Mouse (Mus musculus): ENCODE data around the gene Srprb. TPM values are rescaled to one million over a fixed set of nuclear protein-coding genes. Genes with fewer than 3 reads are reported as not detected.
A peak's percentile ranks its signal among the peaks of the same experiment; 100 is the strongest.

Gene Srprb
- polyA plus RNA-seq (2012; rRNA removed) = 73.0 and 91.0 TPM in 2 replicates
- 66.6 and 67.4 TPM in 2 replicates for polyA plus RNA-seq (2014; fragmentation: Nextera tagmentation; extraction: Ambion mirVana)

DNA sequence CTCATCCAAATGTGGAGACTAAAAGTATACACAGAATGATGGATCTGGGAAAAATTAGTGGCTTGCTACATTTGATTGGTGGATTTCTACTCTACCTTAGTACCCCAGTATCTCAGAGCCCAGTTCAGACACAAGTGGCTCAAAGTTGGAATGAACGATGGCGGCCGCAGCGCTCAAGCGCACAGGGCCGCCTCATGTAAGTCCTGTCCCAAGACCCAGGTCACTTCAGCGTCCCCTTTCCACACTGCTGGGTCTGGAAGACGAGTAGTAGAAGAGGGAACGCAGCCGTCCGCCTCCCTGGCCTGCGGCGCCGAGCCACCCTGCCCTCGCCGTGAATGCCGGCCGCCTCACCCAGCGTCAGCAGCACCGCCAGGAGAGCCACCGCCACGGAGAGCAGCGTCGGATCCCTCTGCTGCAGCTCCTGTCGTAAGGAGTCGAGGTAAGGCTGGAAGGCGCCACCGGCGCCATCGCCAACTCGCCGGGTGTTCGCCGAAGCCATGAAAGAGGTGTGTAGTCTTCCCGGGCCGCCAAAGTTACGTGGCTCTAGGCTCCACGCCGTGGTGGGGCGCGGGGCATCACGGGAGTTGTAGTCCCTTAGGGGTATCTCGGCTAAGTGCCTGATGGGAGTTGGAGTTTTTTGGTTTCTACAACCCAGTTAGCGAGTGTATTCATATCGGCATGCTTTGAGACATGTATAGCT lies at the start of gene Srprb:
Srprb (minus strand) TSS at position 577 of the 700 bp plus-strand sequence.
- WGBS = under 1% methylated on average over 45 of the region's 45 CpGs
- peak; percentile 86; the same call in 1 of the 2 replicates for TF ChIP-seq POLR2A (IDR thresholded peaks at IDR 0.05; ENCODE audit: borderline replicate concordance, extremely low read depth, insufficient read depth, insufficient read length)
- Histone ChIP-seq H3K27ac (replicated peaks; ENCODE audit: low read depth, low read length) (peak within 1 kb of the TSS; percentile 78), H3K9ac (ENCODE audit: low read depth, low read length, severe bottlenecking) (peak within 1 kb of the TSS; percentile 67), H3K4me1 (ENCODE audit: control insufficient read depth, insufficient read depth, low read length) (peaks cover 4% of the 10 kb centered on the region; the same call in 1 of the 2 replicates), H3K36me3 (ENCODE audit: control insufficient read depth, insufficient read depth, low read length) (peaks cover 23% of the 10 kb centered on the region), H3K4me3 (replicated peaks; ENCODE audit: low read length) (peak within 1 kb of the TSS; percentile 50), H3K9me3 (ENCODE audit: control insufficient read depth, low read length) (no peaks in the 10 kb centered on the region), H3K4me2 (replicated peaks; ENCODE audit: low read depth, low read length, severe bottlenecking) (peak within 1 kb of the TSS; percentile 65), H3K27me3 (ENCODE audit: control insufficient read depth, insufficient read depth, low read length) (no peaks in the 10 kb centered on the region)
- ATAC-seq (ENCODE audit: low FRiP score, low read depth) = peak; percentile 97
- peak; percentile 95 for DNase-seq (ENCODE audit: low spot score)

DNA sequence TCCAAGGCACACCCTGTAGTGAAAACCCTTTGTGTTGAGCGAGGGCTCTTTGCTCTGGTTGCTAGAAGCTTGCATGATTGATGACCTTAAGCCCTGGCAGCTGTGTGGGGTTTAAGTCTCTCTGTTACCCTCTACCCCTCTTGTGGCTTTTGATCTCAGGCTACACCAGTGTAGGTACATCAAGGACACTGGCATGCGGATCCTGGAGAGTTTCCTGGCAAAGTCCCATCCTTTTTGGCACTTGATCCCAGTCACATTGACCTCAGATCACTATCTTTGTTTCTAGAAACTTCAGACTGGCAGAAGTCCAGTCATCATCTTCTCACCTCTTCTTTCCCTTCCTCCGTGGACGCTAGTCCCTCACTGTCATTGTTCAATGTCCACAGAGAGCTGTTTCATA lies 46.7 kb upstream of the Srprb start:
- Histone ChIP-seq H3K4me2 (replicated peaks; ENCODE audit: low read depth, low read length, severe bottlenecking) (no peak overlapping the region), H3K36me3 (ENCODE audit: control insufficient read depth, insufficient read depth, low read length) (no peaks in the 10 kb centered on the region), H3K27ac (replicated peaks; ENCODE audit: low read depth, low read length) (no peak overlapping the region), H3K4me3 (replicated peaks; ENCODE audit: low read length) (no peak overlapping the region), H3K9ac (ENCODE audit: low read depth, low read length, severe bottlenecking) (no peak overlapping the region), H3K4me1 (ENCODE audit: control insufficient read depth, insufficient read depth, low read length) (no peaks in the 10 kb centered on the region), H3K9me3 (ENCODE audit: control insufficient read depth, low read length) (no peaks in the 10 kb centered on the region), H3K27me3 (ENCODE audit: control insufficient read depth, insufficient read depth, low read length) (no peaks in the 10 kb centered on the region)
- 51% methylated on average over 4 of the region's 4 CpGs for WGBS
- ATAC-seq (ENCODE audit: low FRiP score, low read depth) = no peak
- DNase-seq (ENCODE audit: low spot score) = no peak
- TF ChIP-seq POLR2A (IDR thresholded peaks at IDR 0.05; ENCODE audit: borderline replicate concordance, extremely low read depth, insufficient read depth, insufficient read length) = no peak

DNA sequence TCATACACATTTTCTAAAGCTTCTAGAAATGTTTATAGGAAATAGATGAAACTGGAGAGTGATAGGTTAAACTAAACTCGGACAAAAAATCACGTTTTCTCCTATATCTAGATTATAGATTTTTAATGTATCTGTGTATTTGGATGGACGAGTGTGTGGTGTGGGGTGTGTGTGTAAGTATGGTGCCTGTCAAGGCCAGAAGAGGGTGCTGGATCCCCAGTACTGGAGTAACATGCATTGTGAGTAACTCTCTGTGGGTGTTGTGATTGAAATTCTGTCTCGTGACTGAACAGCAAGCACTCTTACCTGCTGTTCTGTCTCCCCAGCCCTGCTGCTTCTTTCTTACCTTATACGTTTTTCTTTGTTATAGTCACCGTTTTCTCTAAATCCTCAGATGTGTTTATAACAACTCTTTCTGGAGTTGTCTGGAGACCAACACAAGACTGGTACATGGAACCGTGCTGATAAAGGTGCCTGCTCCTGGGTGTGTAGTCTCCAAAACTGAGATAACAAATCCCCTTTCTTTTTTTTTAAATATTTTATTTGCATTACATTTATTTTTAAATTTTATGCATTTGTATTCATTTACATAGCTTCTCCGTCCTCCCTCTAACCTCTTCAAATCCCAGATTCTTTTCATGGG lies 44.7 kb upstream of the Srprb start:
- no peak for ATAC-seq (ENCODE audit: low FRiP score, low read depth)
- WGBS = 81% methylated on average over 8 of the region's 8 CpGs
- H3K4me2 ChIP-seq (replicated peaks; ENCODE audit: low read depth, low read length, severe bottlenecking) = no peak overlapping the region

DNA sequence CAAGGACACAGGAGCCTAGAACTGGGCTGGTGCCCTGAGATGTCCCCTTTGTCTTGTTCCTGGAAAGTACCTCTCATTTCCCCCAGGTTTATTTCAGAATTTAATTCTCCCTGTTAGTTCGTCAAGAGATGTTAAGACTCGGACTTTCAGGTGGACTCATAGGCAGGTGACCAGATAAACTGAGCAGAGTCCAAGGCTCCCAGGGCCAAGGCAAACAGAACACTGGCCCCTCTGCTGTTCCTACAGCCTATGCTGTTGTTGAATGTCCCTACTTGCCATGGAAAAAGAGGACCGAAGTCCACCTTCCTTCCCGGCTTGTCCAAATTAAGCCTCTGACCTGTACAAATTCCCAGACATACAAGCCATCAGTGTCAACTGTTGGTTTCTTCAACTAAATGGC lies 41.7 kb upstream of the Srprb start:
- H3K9ac ChIP-seq (ENCODE audit: low read depth, low read length, severe bottlenecking) = no peak overlapping the region

More for the DNA sequence above, 44.7 kb upstream of the Srprb start:
- TF ChIP-seq POLR2A (IDR thresholded peaks at IDR 0.05; ENCODE audit: borderline replicate concordance, extremely low read depth, insufficient read depth, insufficient read length) = no peak
- H3K9me3 ChIP-seq (ENCODE audit: control insufficient read depth, low read length) = no peaks in the 10 kb centered on the region
- no peaks in the 10 kb centered on the region for H3K27me3 ChIP-seq (ENCODE audit: control insufficient read depth, insufficient read depth, low read length)
- no peak overlapping the region for H3K9ac ChIP-seq (ENCODE audit: low read depth, low read length, severe bottlenecking)
- DNase-seq (ENCODE audit: low spot score) = no peak
- no peaks in the 10 kb centered on the region for H3K36me3 ChIP-seq (ENCODE audit: control insufficient read depth, insufficient read depth, low read length)
- H3K4me1 ChIP-seq (ENCODE audit: control insufficient read depth, insufficient read depth, low read length) = no peaks in the 10 kb centered on the region
- no peak overlapping the region for H3K27ac ChIP-seq (replicated peaks; ENCODE audit: low read depth, low read length)
- no peak overlapping the region for H3K4me3 ChIP-seq (replicated peaks; ENCODE audit: low read length)

DNA sequence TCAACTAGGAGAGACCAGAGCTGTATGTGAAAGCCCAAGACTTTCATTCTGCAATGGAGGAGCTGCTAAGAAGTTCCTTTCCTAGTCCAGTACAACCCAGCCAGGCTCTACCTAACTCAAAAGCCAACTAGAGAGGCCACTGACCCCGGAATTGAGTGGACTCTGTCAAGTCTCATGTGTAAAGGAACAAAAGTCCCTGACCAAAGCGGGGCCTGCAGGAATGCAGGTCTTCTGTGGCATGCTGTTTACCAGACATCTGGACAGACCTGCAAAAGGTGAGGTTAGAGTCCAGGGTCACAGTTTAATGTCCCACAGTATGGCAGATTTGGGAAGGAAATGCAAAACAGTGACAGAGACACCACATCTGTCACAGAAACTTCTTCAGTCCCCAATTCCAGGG lies 39.3 kb upstream of the Srprb start:
- Histone ChIP-seq H3K27me3 (ENCODE audit: control insufficient read depth, insufficient read depth, low read length) (no peaks in the 10 kb centered on the region), H3K9ac (ENCODE audit: low read depth, low read length, severe bottlenecking) (no peak overlapping the region), H3K4me1 (ENCODE audit: control insufficient read depth, insufficient read depth, low read length) (no peaks in the 10 kb centered on the region), H3K36me3 (ENCODE audit: control insufficient read depth, insufficient read depth, low read length) (no peaks in the 10 kb centered on the region), H3K27ac (replicated peaks; ENCODE audit: low read depth, low read length) (no peak overlapping the region), H3K4me3 (replicated peaks; ENCODE audit: low read length) (no peak overlapping the region), H3K4me2 (replicated peaks; ENCODE audit: low read depth, low read length, severe bottlenecking) (no peak overlapping the region), H3K9me3 (ENCODE audit: control insufficient read depth, low read length) (no peaks in the 10 kb centered on the region)
- WGBS = 72% methylated on average over 2 of the region's 2 CpGs
- DNase-seq (ENCODE audit: low spot score) (no peak), ATAC-seq (ENCODE audit: low FRiP score, low read depth) (no peak)
- TF ChIP-seq POLR2A (IDR thresholded peaks at IDR 0.05; ENCODE audit: borderline replicate concordance, extremely low read depth, insufficient read depth, insufficient read length) = no peak

More for the DNA sequence above, 41.7 kb upstream of the Srprb start:
- Histone ChIP-seq H3K4me2 (replicated peaks; ENCODE audit: low read depth, low read length, severe bottlenecking) (no peak overlapping the region), H3K36me3 (ENCODE audit: control insufficient read depth, insufficient read depth, low read length) (no peaks in the 10 kb centered on the region), H3K4me1 (ENCODE audit: control insufficient read depth, insufficient read depth, low read length) (no peaks in the 10 kb centered on the region), H3K27me3 (ENCODE audit: control insufficient read depth, insufficient read depth, low read length) (no peaks in the 10 kb centered on the region), H3K4me3 (replicated peaks; ENCODE audit: low read length) (no peak overlapping the region), H3K9me3 (ENCODE audit: control insufficient read depth, low read length) (no peaks in the 10 kb centered on the region), H3K27ac (replicated peaks; ENCODE audit: low read depth, low read length) (no peak overlapping the region)
- 96% methylated on average over 4 of the region's 4 CpGs for WGBS
- ATAC-seq (ENCODE audit: low FRiP score, low read depth) (no peak), DNase-seq (ENCODE audit: low spot score) (no peak)
- TF ChIP-seq POLR2A (IDR thresholded peaks at IDR 0.05; ENCODE audit: borderline replicate concordance, extremely low read depth, insufficient read depth, insufficient read length) = no peak

Measured in limb, embryonic 14.5 days (tissue).